Mouse (Mus musculus) thymus, postnatal 36 days (tissue): ENCODE results near the gene Alk.
"Not testable (repeated sequence)": the region's sequence is repeated elsewhere in the genome, so short reads cannot be mapped to it uniquely, and the experiment has no call there.

ENCODE experiments used
- DNase-seq, 2 experiments: peaks; one replicate each; pipeline ENCODE4 v3.0.0; 2022; ENCODE audit warnings: mixed read lengths in 2 of 2

The Alk gene

GRCm38 (mm10) chr17:72527481-72527880 lies 76.9 kb downstream of the Alk start:
- no peak for DNase-seq

GRCm38 (mm10) chr17:72526356-72526755 lies 78.1 kb downstream of the Alk start:
- no peak for DNase-seq

- DNase-seq = no peak
Measured at GRCm38 (mm10) chr17:72524839-72525238, 79.6 kb downstream of the Alk start.

- no peak for DNase-seq
Measured at GRCm38 (mm10) chr17:72523006-72523405, 81.4 kb downstream of the Alk start.

GRCm38 (mm10) chr17:72522381-72522780 lies 82.0 kb downstream of the Alk start:
- DNase-seq = no peak

- DNase-seq = no peak
Measured at GRCm38 (mm10) chr17:72521353-72521752, 83.1 kb downstream of the Alk start.

GRCm38 (mm10) chr17:72510746-72511145 lies 93.7 kb downstream of the Alk start:
- no peak for DNase-seq

- no peak for DNase-seq
Measured at GRCm38 (mm10) chr17:72508678-72509394, 95.6 kb downstream of the Alk start.

- no peak for DNase-seq
Measured at GRCm38 (mm10) chr17:72505213-72505612, 99.2 kb downstream of the Alk start.

- no peak for DNase-seq
Measured at GRCm38 (mm10) chr17:72504581-72504980, 99.8 kb downstream of the Alk start.

GRCm38 (mm10) chr17:72495395-72495794 lies 109.0 kb downstream of the Alk start:
- DNase-seq = no peak

GRCm38 (mm10) chr17:72485623-72486022 lies 118.8 kb downstream of the Alk start:
- DNase-seq = no peak

GRCm38 (mm10) chr17:72479260-72479659 lies 125.2 kb downstream of the Alk start:
- DNase-seq = not testable (repeated sequence)

GRCm38 (mm10) chr17:72477889-72478405 lies 126.5 kb downstream of the Alk start:
- no peak for DNase-seq

- no peak for DNase-seq
Measured at GRCm38 (mm10) chr17:72476956-72477355, 127.5 kb downstream of the Alk start.

- no peak for DNase-seq
Measured at GRCm38 (mm10) chr17:72474166-72474565, 130.3 kb downstream of the Alk start.

- DNase-seq = no peak
Measured at GRCm38 (mm10) chr17:72448477-72448876, 155.9 kb downstream of the Alk start.

GRCm38 (mm10) chr17:72445204-72446177 lies 158.9 kb downstream of the Alk start:
- no peak for DNase-seq

GRCm38 (mm10) chr17:72417451-72417850 lies 187.0 kb downstream of the Alk start:
- DNase-seq = no peak

GRCm38 (mm10) chr17:72414676-72415075 lies 189.8 kb downstream of the Alk start:
- no peak for DNase-seq

GRCm38 (mm10) chr17:72404813-72405212 lies 199.6 kb downstream of the Alk start:
- DNase-seq = no peak

GRCm38 (mm10) chr17:72401861-72402260 lies 202.6 kb downstream of the Alk start:
- DNase-seq = no peak

GRCm38 (mm10) chr17:72401349-72401748 lies 203.1 kb downstream of the Alk start:
- DNase-seq = no peak
